Mouse (Mus musculus) small intestine, adult 2 months (tissue): Measurements from ENCODE around the gene Dennd2a. TPM values are rescaled to one million over a fixed set of nuclear protein-coding genes. Genes with fewer than 3 reads are reported as not detected.

Source experiments
- H3K27ac ChIP-seq: fragments of 200-500 bp; 2 replicates; pipeline ENCODE4 v1.5.1; 2012; ENCODE audit warnings: low read depth, low read length, control low read depth, inconsistent platforms; ENCODE audit not compliant: insufficient read depth
- H3K27me3 ChIP-seq: fragments of 200-500 bp; 2 replicates; pipeline ENCODE4 v1.6.1; 2012; ENCODE audit warnings: mild to moderate bottlenecking, moderate library complexity, low read length, inconsistent platforms; ENCODE audit not compliant: control insufficient read depth, insufficient read depth
- H3K36me3 ChIP-seq: fragments of 200-500 bp; 2 replicates; pipeline ENCODE4 v1.6.1; 2012; ENCODE audit warnings: mild to moderate bottlenecking, low read length, control low read depth, inconsistent platforms; ENCODE audit not compliant: control insufficient read depth, insufficient read depth
- H3K4me1 ChIP-seq: fragments of 200-500 bp; 2 replicates; pipeline ENCODE4 v1.6.1; 2012; ENCODE audit warnings: low read length, inconsistent platforms, mixed read lengths; ENCODE audit not compliant: control insufficient read depth, insufficient read depth, insufficient read length
- H3K4me3 ChIP-seq: fragments of 200-500 bp; 2 replicates; pipeline ENCODE4 v1.5.1; 2012; ENCODE audit warnings: low read depth, mild to moderate bottlenecking, control low read depth, inconsistent platforms, low read length, moderate library complexity
- CTCF ChIP-seq: fragments of 200-500 bp; IDR thresholded peaks from 2 replicates; pipeline ENCODE4 v1.5.1; 2012; ENCODE audit warnings: low read depth, mild to moderate bottlenecking, control low read depth, inconsistent platforms, low read length, moderate library complexity, mixed read lengths; ENCODE audit not compliant: insufficient replicate concordance, insufficient read length; ENCODE audit errors: extremely low read depth
- POLR2A ChIP-seq: fragments of 200-500 bp; IDR thresholded peaks from 2 replicates; pipeline ENCODE4 v1.6.1; 2012; ENCODE audit warnings: low read depth, mild to moderate bottlenecking, control low read depth, inconsistent platforms, low read length, moderate library complexity
- WGBS: fragments of 180-500 bp; shearing (Covaris S2); methylation state at CpG from one replicate; pipeline ENCODE4 v1.1.7; 2018; 5-methylcytosine and 5-hydroxymethylcytosine counted together
- polyA plus RNA-seq: library from polyadenylated mRNA; depleted of rRNA; stranded (reverse); fragments of >200 nt; gene quantifications from 2 replicates; pipeline ENCODE4 v1.2.3, GENCODE M21; 2012

The Dennd2a gene
- polyA plus RNA-seq, 1 experiment = 2.7 TPM

DNA sequence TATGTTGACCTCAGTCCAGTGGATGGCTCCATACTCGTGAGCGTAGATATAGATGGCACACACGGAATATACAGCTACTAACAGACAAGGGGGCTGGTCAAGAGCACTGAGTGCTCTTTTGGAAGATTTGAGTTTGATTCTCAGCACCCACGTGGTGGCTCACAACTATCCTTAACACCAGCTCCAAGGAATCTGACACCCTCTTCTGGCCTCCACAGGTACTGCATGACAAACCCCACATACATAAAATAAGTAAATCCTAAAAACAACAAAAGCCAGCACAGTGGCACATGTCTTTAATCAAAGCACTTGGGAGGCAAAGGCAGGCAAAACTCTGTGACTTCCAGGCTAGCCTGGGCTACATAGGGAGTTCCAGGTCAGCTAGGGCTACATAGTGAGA lies 74.0 kb downstream of the Dennd2a start:
- no peak for TF ChIP-seq CTCF
- TF ChIP-seq POLR2A = no peak
- H3K4me1 ChIP-seq = no peaks in the 10 kb centered on the region
- H3K27ac ChIP-seq = no peak overlapping the region
- no peak overlapping the region for H3K4me3 ChIP-seq
- H3K27me3 ChIP-seq = no peaks in the 10 kb centered on the region
- WGBS = 95% methylated on average over 4 of the region's 4 CpGs
- no peaks in the 10 kb centered on the region; the same call in 1 of the 2 replicates for H3K36me3 ChIP-seq

DNA sequence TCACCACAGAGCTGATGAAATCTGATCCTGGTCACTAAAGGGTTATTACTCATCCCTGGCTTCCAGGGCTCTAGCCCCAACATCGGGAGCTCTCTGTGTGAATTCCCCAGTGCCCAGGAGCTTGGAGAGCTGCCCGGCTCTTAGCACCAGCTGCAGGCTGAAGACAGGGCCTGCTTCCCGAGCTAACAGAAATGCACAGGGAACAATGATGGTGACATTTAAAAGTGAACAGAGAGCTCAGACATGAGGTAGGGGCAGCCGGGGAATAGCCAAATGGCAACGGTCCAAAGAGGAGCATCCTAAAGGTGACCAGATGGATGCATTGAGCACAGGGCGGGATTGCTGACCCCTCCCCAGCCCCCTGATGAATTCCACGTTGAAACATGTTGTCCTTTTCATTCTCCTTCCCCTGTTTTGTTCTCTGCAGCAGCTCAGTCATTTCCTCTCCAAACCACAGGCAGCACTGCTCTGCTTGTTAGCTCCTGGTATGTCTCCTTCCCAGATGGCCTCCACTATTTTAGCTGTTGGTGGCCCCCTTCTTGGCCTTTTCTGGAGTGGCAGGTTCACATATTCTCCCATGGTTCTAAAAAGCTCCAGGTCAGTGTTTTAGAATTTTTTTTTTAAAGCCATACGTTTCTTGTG lies 79.0 kb downstream of the Dennd2a start:
- no peaks in the 10 kb centered on the region for H3K36me3 ChIP-seq
- TF ChIP-seq CTCF (no peak), POLR2A (no peak)
- 62% methylated on average over 8 of the region's 8 CpGs for WGBS
- no peaks in the 10 kb centered on the region for H3K27me3 ChIP-seq
- no peak overlapping the region for H3K4me3 ChIP-seq
- H3K4me1 ChIP-seq = no peaks in the 10 kb centered on the region
- no peak overlapping the region for H3K27ac ChIP-seq

DNA sequence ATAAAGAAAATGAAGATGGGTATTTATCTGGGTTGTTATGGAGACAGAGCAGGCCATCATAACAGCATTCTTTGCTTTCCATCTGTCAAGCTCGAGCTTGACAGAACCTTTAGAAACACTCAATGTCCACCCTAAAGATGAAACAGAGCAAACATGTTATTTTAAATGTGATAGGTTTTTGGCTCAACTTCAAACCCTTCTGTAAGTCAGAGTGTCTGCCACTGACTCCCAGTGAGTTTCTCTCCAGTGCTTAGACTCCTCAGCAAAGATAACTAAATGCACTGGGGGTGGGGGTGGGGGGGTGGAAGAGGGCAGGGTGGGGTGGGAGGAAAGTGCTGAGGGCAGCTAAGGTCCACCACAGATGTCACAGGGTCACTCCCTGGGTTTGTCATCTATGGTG lies 81.0 kb downstream of the Dennd2a start:
- no peaks in the 10 kb centered on the region for H3K36me3 ChIP-seq
- H3K4me1 ChIP-seq = no peaks in the 10 kb centered on the region
- H3K4me3 ChIP-seq = no peak overlapping the region
- TF ChIP-seq POLR2A (no peak), CTCF (no peak)
- no peaks in the 10 kb centered on the region for H3K27me3 ChIP-seq
- 46% methylated on average over 1 of the region's 1 CpGs for WGBS
- H3K27ac ChIP-seq = no peak overlapping the region

DNA sequence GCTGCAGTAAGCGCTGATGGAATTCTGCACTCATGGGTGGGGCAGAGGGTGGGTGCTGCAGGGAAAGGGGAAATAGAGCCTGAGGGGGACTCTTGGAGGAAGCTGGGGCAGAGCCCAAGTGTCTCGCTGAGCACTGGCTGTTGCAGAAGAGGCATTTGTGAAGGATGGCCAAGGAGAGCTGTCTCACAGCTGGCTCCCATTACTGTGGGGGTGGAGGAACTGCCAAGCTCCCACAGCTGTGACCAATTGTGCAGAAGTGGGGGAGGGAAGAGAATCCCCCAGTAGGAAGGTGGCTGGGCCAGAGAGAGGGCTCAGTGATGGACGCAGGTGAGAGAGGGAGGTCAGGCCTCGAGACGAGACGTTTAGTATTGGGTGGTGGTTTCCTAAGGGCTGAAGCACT lies 83.2 kb downstream of the Dennd2a start:
- Histone ChIP-seq H3K36me3 (no peaks in the 10 kb centered on the region), H3K4me3 (no peak overlapping the region), H3K4me1 (no peaks in the 10 kb centered on the region), H3K27ac (no peak overlapping the region), H3K27me3 (no peaks in the 10 kb centered on the region)
- 79% methylated on average over 6 of the region's 6 CpGs for WGBS
- TF ChIP-seq POLR2A (no peak), CTCF (no peak)

DNA sequence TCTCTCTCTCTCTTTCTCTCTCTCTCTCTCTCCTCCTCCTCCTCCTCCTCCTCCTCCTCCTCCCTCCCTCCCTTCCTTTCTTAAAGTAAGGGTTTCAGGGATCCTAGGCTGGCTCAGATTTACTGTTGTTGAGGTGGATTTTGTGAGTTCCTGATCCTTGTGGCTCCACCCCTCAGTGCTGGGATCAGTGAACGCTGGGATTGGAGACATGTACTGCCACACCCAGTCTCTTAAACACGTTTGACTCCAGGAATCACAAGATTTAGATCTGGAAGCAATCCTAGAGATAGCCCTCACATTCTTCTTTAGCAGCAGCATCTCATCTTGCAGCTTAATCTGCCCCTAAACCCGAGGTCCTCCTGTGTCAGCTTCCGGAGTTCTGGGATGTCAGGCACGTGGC lies 84.8 kb downstream of the Dennd2a start:
- no peak overlapping the region for H3K4me3 ChIP-seq
- WGBS = 42% methylated on average over 5 of the region's 5 CpGs
- no peaks in the 10 kb centered on the region for H3K27me3 ChIP-seq
- no peaks in the 10 kb centered on the region for H3K4me1 ChIP-seq
- H3K27ac ChIP-seq = no peak overlapping the region
- no peaks in the 10 kb centered on the region for H3K36me3 ChIP-seq
- TF ChIP-seq CTCF = no peak
- no peak for TF ChIP-seq POLR2A

DNA sequence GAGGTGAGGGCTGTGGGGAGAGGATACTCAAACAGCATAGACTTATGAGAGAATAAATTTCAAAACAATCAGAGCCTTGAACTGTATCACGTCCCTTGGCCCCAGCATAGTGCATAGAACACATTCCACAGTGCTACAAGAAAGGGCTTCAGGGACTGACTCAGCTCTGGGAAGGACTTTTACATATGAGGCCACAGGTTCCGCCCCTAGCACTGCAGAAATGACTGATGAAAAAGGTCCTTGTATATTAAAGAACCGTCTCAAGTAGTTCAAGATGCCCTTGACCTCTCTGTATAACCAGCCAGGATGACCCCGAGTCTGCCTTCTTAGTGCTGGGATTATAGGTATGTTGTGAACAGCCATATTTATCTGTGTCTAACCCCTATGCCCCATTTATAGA lies 85.4 kb downstream of the Dennd2a start:
- no peak overlapping the region for H3K4me3 ChIP-seq
- H3K27me3 ChIP-seq = no peaks in the 10 kb centered on the region
- H3K27ac ChIP-seq = no peak overlapping the region
- TF ChIP-seq CTCF (no peak), POLR2A (no peak)
- no peaks in the 10 kb centered on the region for H3K4me1 ChIP-seq
- 66% methylated on average over 4 of the region's 4 CpGs for WGBS
- H3K36me3 ChIP-seq = no peaks in the 10 kb centered on the region

DNA sequence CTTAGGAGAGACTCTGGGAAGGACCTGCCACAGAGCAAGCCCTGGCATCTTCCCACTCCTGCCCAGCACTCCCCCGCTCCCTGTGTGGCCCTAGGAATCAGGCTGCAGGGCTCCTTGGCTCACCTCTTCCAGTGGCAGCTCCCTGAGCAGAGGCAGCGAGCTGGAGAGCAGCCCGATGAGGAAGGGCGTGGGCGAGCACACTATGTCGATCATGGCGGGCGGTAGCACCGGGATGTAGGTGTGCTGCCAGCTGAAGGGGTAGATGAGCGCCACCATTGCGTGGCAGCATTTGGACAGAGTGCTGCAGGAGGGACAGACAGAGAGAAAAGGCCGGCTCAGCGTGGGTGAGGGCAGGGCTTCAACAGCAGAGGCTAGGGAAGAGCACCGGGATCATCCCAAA lies 87.6 kb downstream of the Dennd2a start:
- H3K27me3 ChIP-seq = no peaks in the 10 kb centered on the region
- TF ChIP-seq POLR2A = no peak
- TF ChIP-seq CTCF = no peak
- no peak overlapping the region for H3K27ac ChIP-seq
- WGBS = 89% methylated on average over 14 of the region's 14 CpGs
- no peaks in the 10 kb centered on the region for H3K4me1 ChIP-seq
- no peaks in the 10 kb centered on the region for H3K36me3 ChIP-seq
- no peak overlapping the region for H3K4me3 ChIP-seq
